Mouse (Mus musculus): ENCODE results near the gene Meis3.

The Meis3 gene

DNA sequence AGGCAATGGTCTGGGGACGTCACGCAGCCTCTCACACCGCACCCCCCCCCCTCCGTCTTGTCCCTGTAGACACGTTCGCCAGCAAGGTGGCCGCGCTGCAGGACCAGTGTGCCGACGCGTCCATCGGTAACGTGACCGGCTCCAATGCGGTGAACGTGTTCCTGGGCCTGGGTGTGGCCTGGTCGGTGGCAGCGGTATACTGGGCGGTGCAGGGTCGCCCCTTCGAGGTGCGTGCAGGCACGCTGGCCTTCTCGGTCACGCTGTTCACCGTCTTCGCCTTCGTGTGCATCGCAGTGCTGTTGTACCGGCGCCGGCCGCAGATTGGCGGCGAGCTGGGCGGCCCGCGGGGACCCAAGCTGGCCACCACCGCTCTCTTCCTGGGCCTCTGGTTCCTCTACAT is 16.2 kb upstream of the Meis3 start:
- no peak for DNase-seq (ENCODE audit: low spot score)

GRCm38 (mm10) chr7:16160702-16161101 is 14.2 kb upstream of the Meis3 start:
- DNase-seq (ENCODE audit: low spot score): no peak

DNA sequence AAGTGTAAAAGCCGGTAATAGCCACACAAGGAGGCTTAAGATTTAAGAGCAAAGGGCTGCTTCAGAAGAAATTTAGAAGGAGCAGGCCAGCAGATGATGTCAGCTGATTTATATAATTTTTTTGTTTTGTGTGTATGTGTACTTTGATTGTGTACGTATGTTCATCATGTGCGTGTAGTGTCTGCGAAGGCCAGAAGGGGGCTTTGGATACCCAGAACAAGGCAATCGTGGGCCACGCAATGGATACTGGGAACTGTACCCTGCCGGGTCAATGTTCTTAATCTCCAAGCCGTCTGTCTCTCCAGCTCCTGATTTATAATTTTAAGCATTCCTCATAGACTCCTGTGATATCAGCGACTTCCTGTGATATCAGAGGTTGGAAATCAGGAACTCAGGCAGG is 13.6 kb upstream of the Meis3 start:
- DNase-seq (ENCODE audit: low spot score): no peak

GRCm38 (mm10) chr7:16162036-16162435 is 12.9 kb upstream of the Meis3 start:
- no peak for DNase-seq (ENCODE audit: low spot score)

DNA sequence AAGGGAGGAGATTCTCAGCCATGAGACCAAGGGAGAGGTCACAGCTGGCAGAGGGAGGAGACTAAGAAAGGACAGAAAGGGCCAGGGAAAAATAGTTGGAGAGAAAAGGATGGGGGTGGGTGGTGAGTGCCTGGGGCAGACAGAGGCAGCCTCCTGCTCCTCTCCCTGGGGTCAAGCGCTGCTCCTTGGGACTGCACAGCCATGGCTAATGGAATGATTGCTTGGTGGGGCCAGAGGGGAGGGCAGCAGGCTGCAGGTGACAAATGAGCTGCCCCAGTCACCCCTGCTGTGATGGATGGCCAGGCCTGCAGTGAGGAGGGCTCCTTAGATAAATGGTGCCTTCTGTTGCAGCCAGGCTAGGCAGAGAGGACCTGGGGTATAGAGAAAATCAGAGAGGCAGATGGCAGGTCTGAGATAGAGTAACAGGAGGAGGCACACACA is 2.7 kb upstream of the Meis3 start:
- no peak for DNase-seq (ENCODE audit: low spot score)

DNA sequence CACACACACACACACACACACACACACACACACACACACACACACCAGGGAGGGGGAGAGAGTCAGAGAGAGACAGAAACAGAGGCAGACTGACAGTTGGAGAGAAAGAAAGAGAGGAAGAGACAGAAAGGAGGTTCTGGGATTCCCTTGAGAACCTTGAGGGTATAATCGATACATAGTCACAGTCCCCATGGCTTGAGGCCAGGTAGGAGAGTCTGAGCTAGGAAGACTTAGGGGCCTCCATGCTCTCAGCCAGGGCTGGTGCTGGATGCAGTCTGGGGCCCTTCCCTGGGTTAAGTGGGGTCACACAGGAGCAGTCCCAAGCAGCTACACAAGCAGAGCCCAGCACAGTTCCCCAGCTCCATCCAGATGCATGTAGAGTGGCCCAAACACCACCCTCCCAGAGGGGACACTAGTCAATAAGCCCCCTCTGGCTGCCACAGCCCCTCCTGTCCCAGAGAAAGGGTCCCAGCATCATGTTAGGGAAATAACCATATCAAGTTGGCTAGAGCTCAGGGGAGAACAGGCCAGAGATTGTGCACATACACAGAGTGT is 2.2 kb upstream of the Meis3 start:
- no peak for DNase-seq (ENCODE audit: low spot score)

GRCm38 (mm10) chr7:16173146-16173545 is 1.7 kb upstream of the Meis3 start:
- DNase-seq (ENCODE audit: low spot score): no peak

DNA sequence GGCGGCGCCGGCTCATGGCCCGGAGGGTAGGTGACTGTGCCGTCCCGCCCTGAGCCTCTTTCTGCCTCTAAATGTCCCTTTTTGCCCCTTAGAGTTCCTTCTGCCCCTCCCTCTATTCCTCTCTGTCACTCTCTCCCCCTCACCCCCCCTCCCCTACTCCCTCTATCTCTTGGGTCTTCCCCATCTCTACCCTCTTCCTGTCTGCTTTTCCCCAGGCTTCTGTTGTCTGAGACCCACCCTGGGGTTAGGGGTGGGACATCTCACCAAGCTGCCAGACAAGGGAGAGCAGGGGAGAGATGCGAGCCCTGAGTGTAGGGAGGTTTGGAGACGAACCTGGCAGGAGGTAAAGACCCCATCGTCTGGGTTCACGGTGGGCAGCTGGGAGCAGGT is 647 bp downstream of the Meis3 start:
- no peak for DNase-seq (ENCODE audit: low spot score)

GRCm38 (mm10) chr7:16178114-16178513 is 3.2 kb downstream of the Meis3 start:
- no peak for DNase-seq (ENCODE audit: low spot score)

GRCm38 (mm10) chr7:16183663-16184062 is 8.8 kb downstream of the Meis3 start:
- DNase-seq (ENCODE audit: low spot score): peak; percentile 22

DNA sequence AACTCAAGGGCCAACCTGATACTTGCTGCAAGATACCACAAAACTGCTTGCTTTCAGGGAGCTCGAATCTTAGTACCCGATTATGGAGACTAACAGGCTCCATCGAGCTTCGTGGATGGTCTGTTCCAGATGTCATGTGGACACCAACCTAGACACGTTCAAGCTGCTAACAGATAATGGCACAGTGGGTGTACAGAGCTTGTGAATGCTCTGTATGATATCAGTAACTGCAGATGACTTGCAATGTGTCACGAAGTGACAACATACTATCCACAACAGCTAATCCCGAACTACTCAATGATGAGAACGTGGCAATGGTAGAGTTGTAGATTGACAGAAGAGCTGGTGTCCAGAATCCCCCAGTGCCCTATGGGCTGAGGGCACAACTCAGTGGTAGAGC is 12.6 kb downstream of the Meis3 start:
- DNase-seq (ENCODE audit: low spot score): no peak

- peak; percentile 41 for DNase-seq (ENCODE audit: low spot score)
These were observed 17.4 kb downstream of the Meis3 start for GRCm38 (mm10) chr7:16192315-16192714.

DNA sequence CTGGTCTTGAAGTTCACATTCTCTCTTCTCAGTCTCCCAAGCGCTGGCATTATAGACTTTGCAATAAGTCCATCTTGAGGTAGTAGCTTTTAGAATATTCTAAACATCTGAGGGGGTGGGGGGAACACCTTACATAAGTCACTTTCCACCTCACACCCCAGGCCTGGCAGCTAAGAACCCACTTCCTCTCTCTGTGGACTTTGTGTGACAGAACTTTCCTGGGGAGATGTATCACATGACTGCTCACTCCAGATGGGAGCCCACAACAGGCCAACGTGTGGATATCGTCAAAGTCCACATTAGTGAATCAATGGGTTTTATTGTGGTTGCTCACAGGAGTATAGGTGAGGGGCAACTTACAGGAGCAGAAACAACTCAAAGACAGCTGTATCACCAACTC is 18.8 kb downstream of the Meis3 start:
- DNase-seq (ENCODE audit: low spot score): no peak

GRCm38 (mm10) chr7:16196616-16197015 is 21.7 kb downstream of the Meis3 start:
- no peak for DNase-seq (ENCODE audit: low spot score)

GRCm38 (mm10) chr7:16197166-16197565 is 22.3 kb downstream of the Meis3 start:
- DNase-seq (ENCODE audit: low spot score): no peak

GRCm38 (mm10) chr7:16198540-16198939 is 23.6 kb downstream of the Meis3 start:
- DNase-seq (ENCODE audit: low spot score): no peak

DNA sequence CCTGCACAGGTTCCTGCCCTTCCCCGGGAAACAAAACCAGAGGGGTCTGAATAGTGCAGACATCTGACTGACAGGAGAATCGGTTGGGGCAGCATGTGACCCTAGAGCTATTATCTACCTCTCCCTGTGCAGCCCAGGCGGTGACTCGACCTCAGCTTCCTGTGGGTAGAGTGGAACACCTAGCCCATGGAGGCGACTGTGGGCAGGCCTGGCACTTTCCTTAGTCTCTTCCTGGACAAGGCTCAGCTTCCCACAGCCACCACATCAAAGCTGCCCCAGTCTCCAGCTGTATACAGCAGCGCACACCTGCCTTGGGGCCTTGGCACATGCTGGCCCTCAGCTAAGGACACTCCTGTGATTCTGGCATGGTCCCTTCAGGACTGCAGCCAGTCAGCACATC is 26.2 kb downstream of the Meis3 start:
- DNase-seq (ENCODE audit: low spot score): no peak

GRCm38 (mm10) chr7:16202756-16203504 is 28.0 kb downstream of the Meis3 start:
- DNase-seq (ENCODE audit: low spot score): no peak

DNA sequence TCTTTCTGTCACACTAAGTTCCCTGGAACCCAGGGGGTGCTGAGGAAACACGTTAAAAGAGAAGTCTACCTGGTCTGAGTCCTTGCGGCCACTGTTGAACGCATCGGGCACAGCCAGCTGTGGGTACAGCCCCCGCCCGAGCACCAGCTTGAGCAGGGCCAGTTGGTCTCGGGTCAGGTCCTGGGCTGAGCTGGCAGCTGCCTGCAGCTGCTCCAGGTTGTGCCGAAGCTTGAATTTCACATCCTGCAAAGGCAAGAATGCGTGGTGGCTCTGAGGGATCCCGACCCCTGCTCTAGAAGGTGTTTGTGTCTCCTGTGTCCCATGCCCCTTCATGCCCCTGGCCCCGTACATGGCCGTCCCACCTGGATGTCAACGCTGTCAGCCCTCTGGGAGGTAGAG is 28.6 kb downstream of the Meis3 start:
- DNase-seq (ENCODE audit: low spot score): no peak

DNA sequence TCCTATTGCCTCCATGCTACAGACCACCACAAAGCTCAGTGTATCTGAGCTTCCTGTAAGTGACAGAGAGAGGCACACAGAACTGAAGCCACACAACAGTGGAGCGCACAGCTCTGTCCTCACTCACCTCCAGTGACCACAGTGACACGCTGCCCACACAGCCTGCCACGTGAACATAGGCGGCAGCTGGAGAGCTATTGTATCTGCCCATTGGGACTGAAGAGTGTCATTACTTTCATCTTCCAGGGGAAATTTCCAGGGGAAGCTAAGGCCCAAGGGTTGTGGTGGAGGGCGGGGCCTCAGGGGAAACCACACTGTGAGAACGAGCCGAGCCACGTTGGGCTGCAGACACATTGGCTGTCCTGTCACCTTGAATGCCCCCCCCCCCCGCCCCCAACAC is 29.9 kb downstream of the Meis3 start:
- DNase-seq (ENCODE audit: low spot score): no peak

DNA sequence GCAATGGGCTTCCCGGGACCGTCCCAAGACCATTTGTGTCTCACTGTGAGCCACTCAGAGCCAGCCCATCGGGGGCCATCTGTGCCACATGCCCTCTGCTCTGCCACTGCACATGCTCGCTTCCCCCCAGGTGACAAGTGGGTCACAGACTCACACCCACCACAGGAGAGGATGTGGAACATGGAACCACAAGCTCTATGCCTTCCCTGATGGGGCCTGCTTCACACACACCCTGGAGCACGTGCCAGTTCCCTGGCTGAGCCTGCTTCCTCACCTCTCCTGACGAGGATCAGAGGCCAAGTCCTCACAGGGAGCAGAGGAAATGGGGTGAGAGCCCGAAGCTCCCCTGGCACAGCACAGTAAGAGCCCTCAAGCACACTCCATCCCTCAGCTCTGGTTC is 32.2 kb downstream of the Meis3 start:
- no peak for DNase-seq (ENCODE audit: low spot score)

DNA sequence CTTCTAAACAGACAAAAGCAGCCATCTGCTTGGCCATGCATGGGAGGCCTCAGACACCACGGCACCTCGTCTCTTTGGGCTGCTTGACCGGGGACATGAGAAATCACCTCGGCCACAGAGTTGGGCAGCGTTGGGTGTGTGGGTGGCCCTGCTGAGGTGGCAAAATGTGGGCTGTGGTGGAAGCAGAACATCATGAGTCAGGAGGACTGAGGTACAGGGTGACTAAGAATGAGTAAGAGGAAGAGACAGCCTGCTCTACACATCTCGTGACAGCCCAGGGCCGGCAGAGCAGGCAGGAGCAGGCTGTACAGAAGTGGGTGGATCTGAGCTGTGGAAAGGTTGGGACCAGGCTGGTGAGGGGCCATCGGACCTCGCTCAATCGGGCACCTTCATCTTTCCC is 32.6 kb downstream of the Meis3 start:
- no peak for DNase-seq (ENCODE audit: low spot score)

- DNase-seq (ENCODE audit: low spot score): no peak
These were observed 34.1 kb downstream of the Meis3 start for GRCm38 (mm10) chr7:16208781-16209665.

Measured in ovary, postnatal 10 days (tissue).